8 mouse cellular contexts compared by ENCODE assay signal in genomic region chr14:31435930-31436693, GRCm38 (mm10). TPM values are rescaled to one million over a fixed set of nuclear protein-coding genes. Genes with fewer than 3 reads are reported as not detected.
A peak's percentile ranks its signal among the peaks of the same experiment; 100 is the strongest.
DNase-seq lines count a peak whose midpoint lies in the region; ATAC-seq and TF ChIP-seq lines count a peak whose summit lies in the region.

Gene Sh3bp5 (minus strand): TSS chr14:31436078.

- no peaks in the 10 kb centered on the region for H3K27me3 ChIP-seq in ES-Bruce4 (ENCODE audit: control insufficient read depth, insufficient read depth, low read length, poor library complexity, severe bottlenecking)
- H3K27me3 ChIP-seq in forebrain, embryonic 12.5 days, result peaks cover 11% of the 10 kb centered on the region
- H3K27me3 ChIP-seq in heart, embryonic 16.5 days (ENCODE audit: control insufficient read depth, insufficient read depth, low read length), result 0 out of 2 replicates have a peak, but pooled peaks cover 3% of the 10 kb centered on the region
- peaks cover 37% of the 10 kb centered on the region for H3K27me3 ChIP-seq in liver, embryonic 13.5 days
- no peaks in the 10 kb centered on the region for H3K27me3 ChIP-seq in stomach, embryonic 14.5 days (ENCODE audit: control insufficient read depth, insufficient read depth, low read length)

- H3K9me3 ChIP-seq in ES-Bruce4 (replicated peaks; ENCODE audit: control insufficient read depth, insufficient read depth, low read length, poor library complexity, severe bottlenecking), result no peaks in the 10 kb centered on the region
- H3K9me3 ChIP-seq in forebrain, embryonic 12.5 days, result no peaks in the 10 kb centered on the region
- H3K9me3 ChIP-seq in heart, embryonic 16.5 days (replicated peaks; ENCODE audit: control insufficient read depth, low read length), result no peaks in the 10 kb centered on the region
- H3K9me3 ChIP-seq in liver, embryonic 13.5 days (replicated peaks), result no peaks in the 10 kb centered on the region
- H3K9me3 ChIP-seq in stomach, embryonic 14.5 days (ENCODE audit: control insufficient read depth, low read depth, low read length), result no peaks in the 10 kb centered on the region

- no peaks in the 10 kb centered on the region for H3K36me3 ChIP-seq in ES-Bruce4 (ENCODE audit: control insufficient read depth, insufficient read depth, low read length, poor library complexity, severe bottlenecking)
- H3K36me3 ChIP-seq in forebrain, embryonic 12.5 days (replicated peaks), result no peaks in the 10 kb centered on the region; the same call in 1 of the 2 replicates
- H3K36me3 ChIP-seq in heart, embryonic 16.5 days (ENCODE audit: control insufficient read depth, insufficient read depth), result no peaks in the 10 kb centered on the region
- H3K36me3 ChIP-seq in liver, embryonic 13.5 days, result no peaks in the 10 kb centered on the region
- no peaks in the 10 kb centered on the region for H3K36me3 ChIP-seq in stomach, embryonic 14.5 days (ENCODE audit: control insufficient read depth, insufficient read depth, low read length)

- DNase-seq in c-Kit-positive CD71-positive TER-119-positive erythroid progenitor cells, embryonic 14.5 days (ENCODE audit: low spot score), result peak; percentile 71
- peak; percentile 93 to 95 for DNase-seq in kidney, postnatal 25 days
- peak; percentile 78 for DNase-seq in liver, embryonic 13.5 days
- DNase-seq in natural killer cell, adult 2 months (ENCODE audit: low spot score in 2 of 2), result peak; percentile 91 to 96

- no peaks in the 10 kb centered on the region for H3K4me1 ChIP-seq in ES-Bruce4 (ENCODE audit: control insufficient read depth, insufficient read depth, low read length)
- peaks cover 13% of the 10 kb centered on the region; the same call in 1 of the 2 replicates for H3K4me1 ChIP-seq in forebrain, embryonic 12.5 days
- H3K4me1 ChIP-seq in heart, embryonic 16.5 days (ENCODE audit: control insufficient read depth, insufficient read depth, low read length), result peaks cover 33% of the 10 kb centered on the region
- H3K4me1 ChIP-seq in liver, embryonic 13.5 days (replicated peaks), result peaks cover 45% of the 10 kb centered on the region
- H3K4me1 ChIP-seq in stomach, embryonic 14.5 days (ENCODE audit: control insufficient read depth, insufficient read depth, low read length), result peaks cover 15% of the 10 kb centered on the region; the same call in 1 of the 2 replicates

- peak within 1 kb of the TSS; percentile 82 for H3K4me3 ChIP-seq in ES-Bruce4 (ENCODE audit: low read depth, low read length)
- H3K4me3 ChIP-seq in forebrain, embryonic 12.5 days (replicated peaks), result peak within 1 kb of the TSS; percentile 74
- H3K4me3 ChIP-seq in heart, embryonic 16.5 days (ENCODE audit: low read length), result peak within 1 kb of the TSS; percentile 91
- peak within 1 kb of the TSS; percentile 67 for H3K4me3 ChIP-seq in liver, embryonic 13.5 days (replicated peaks)
- peak within 1 kb of the TSS; percentile 62 for H3K4me3 ChIP-seq in stomach, embryonic 14.5 days (ENCODE audit: low read depth, low read length)

- peak within 1 kb of the TSS; percentile 55 for H3K9ac ChIP-seq in ES-Bruce4 (ENCODE audit: low read depth, poor library complexity, severe bottlenecking)
- peak within 1 kb of the TSS; percentile 83 for H3K9ac ChIP-seq in forebrain, embryonic 12.5 days
- H3K9ac ChIP-seq in heart, embryonic 16.5 days (ENCODE audit: low read length), result peak within 1 kb of the TSS; percentile 95
- peak within 1 kb of the TSS; percentile 73 for H3K9ac ChIP-seq in liver, embryonic 13.5 days
- peak within 1 kb of the TSS; percentile 65 for H3K9ac ChIP-seq in stomach, embryonic 14.5 days (replicated peaks; ENCODE audit: low read depth, low read length)

- peak; percentile 71 for TF ChIP-seq CTCF in ES-Bruce4 (IDR thresholded peaks at IDR 0.05; ENCODE audit: low read depth, low read length)

- peak; percentile 98 for ATAC-seq in forebrain, embryonic 12.5 days (ENCODE audit: low FRiP score)
- peak; percentile 89 for ATAC-seq in heart, embryonic 16.5 days (replicated peaks; ENCODE audit: extremely low read depth, insufficient read depth, low FRiP score)
- peak; percentile 84 for ATAC-seq in liver, embryonic 13.5 days (ENCODE audit: low read depth)
- ATAC-seq in stomach, embryonic 14.5 days (ENCODE audit: insufficient number of reproducible peaks, insufficient read depth, low FRiP score, low read depth), result peak; percentile 92

- peak within 1 kb of the TSS; percentile 83 for H3K4me2 ChIP-seq in forebrain, embryonic 12.5 days
- peak within 1 kb of the TSS; percentile 98 for H3K4me2 ChIP-seq in heart, embryonic 16.5 days (ENCODE audit: low read depth, low read length)
- peak within 1 kb of the TSS; percentile 85 for H3K4me2 ChIP-seq in liver, embryonic 13.5 days
- H3K4me2 ChIP-seq in stomach, embryonic 14.5 days (replicated peaks; ENCODE audit: low read depth, low read length), result peak within 1 kb of the TSS; percentile 97

- no peak within 1 kb of the TSS for H3K27ac ChIP-seq in ES-Bruce4 (ENCODE audit: insufficient read depth, low read length)
- H3K27ac ChIP-seq in forebrain, embryonic 12.5 days, result peak within 1 kb of the TSS; percentile 84
- H3K27ac ChIP-seq in heart, embryonic 16.5 days (ENCODE audit: low read length), result peak within 1 kb of the TSS; percentile 76
- peak within 1 kb of the TSS; percentile 71 for H3K27ac ChIP-seq in liver, embryonic 13.5 days
- H3K27ac ChIP-seq in stomach, embryonic 14.5 days (ENCODE audit: low read length), result no peak within 1 kb of the TSS; the same call in 1 of the 2 replicates

- TF ChIP-seq EP300 in ES-Bruce4 (IDR thresholded peaks at IDR 0.05; ENCODE audit: insufficient read depth, low read depth, low read length), result no peak

- WGBS in forebrain, embryonic 12.5 days, result 8% methylated on average over 49 of the region's 49 CpGs
- WGBS in heart, embryonic 16.5 days, result 9% methylated on average over 49 of the region's 49 CpGs
- WGBS in liver, embryonic 13.5 days (ENCODE audit: insufficient replicate concordance), result 8% methylated on average over 49 of the region's 49 CpGs
- whole genome bisulfite sequencing in stomach, embryonic 14.5 days, result 9% methylated on average over 49 of the region's 49 CpGs

- no peak for TF ChIP-seq POLR2A in ES-Bruce4 (IDR thresholded peaks at IDR 0.05; ENCODE audit: insufficient read depth, low read length)

RNA-seq across cellular contexts. Expression of gene Sh3bp5, which starts in this region (rescaled TPM):
- 8.6 TPM in 2 replicates for polyA plus RNA-seq in ES-Bruce4 (2011; ENCODE audit: insufficient read depth, insufficient read length, low read depth, missing spikeins)
- polyA plus RNA-seq in forebrain, embryonic 12.5 days (2016; fragmentation: Nextera tagmentation; extraction: Ambion mirVana), result 37.7 and 39.1 TPM in 2 replicates
- polyA plus RNA-seq in heart, embryonic 16.5 days (2015; fragmentation: Nextera tagmentation; extraction: Ambion mirVana), result 25.8 and 26.4 TPM in 2 replicates
- 13.3 and 16.2 TPM in 2 replicates for polyA plus RNA-seq in liver, embryonic 13.5 days (2015; fragmentation: Nextera tagmentation; extraction: Ambion mirVana)
- polyA plus RNA-seq in stomach, embryonic 14.5 days (2014; fragmentation: Nextera tagmentation; extraction: Ambion mirVana), result 8.9 and 10.7 TPM in 2 replicates

Comparison
In these comparisons a context has a peak if more than half of its experiments do, and no peak if none do; other contexts are left out.
1. H3K27ac ChIP-seq: peak in forebrain, embryonic 12.5 days (single experiment), heart, embryonic 16.5 days (single experiment) and liver, embryonic 13.5 days (single experiment); none in ES-Bruce4 (single experiment) and stomach, embryonic 14.5 days (single experiment).
2. Peak in every context shown above with its lines, with median percentiles within 50 percentile points of each other: H3K4me3 ChIP-seq, H3K9ac ChIP-seq, DNase-seq, ATAC-seq and H3K4me2 ChIP-seq.